8 mouse cellular contexts compared by ENCODE assay signal in the genomic region with DNA sequence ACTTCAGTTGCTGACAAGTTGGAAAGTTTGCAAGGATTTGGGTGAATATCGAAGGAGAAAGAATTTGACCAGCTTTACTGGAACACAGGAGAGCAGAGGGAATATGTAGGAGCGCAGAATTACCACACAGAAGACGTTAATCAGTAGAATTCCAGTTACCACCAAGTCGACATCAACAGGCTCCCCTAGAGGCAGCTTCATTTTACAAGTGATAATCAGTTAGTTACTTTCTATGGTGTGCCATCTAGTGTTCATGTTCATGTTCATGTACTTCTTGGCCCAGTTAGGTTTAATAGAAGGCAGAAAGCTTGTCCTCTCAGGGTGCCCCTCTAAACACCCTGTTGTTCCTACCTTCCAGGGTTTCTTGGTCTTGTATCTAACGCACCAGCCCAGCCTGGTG. TPM values are rescaled to one million over a fixed set of nuclear protein-coding genes. Genes with fewer than 3 reads are reported as not detected.
DNase-seq lines count a peak whose midpoint lies in the region; ATAC-seq and TF ChIP-seq lines count a peak whose summit lies in the region.

No protein-coding gene starts in this region.

- DNase-seq in heart, adult 9 months (ENCODE audit: low spot score in 2 of 2) = peak; percentile 24 to 32
- DNase-seq in heart, postnatal 4 days = no peak
- DNase-seq in CD4-positive helper T cell, adult 2 months (ENCODE audit: low read depth, low spot score) = peak; percentile 45
- peak; percentile 78 for DNase-seq in brain, adult 2 months (ENCODE audit: low read depth, low spot score)
- DNase-seq in lung, postnatal 0 days (ENCODE audit: low spot score) = peak; percentile 91
- no peak for DNase-seq in natural killer cell, adult 2 months (ENCODE audit: low spot score in 2 of 2)
- no peak for DNase-seq in forebrain, embryonic 11.5 days (ENCODE audit: low spot score)
- DNase-seq in left cerebral cortex, adult 18-20 months (ENCODE audit: low spot score in 2 of 2) = no peak

- no peak overlapping the region for H3K27ac ChIP-seq in lung, postnatal 0 days (ENCODE audit: low read length)
- H3K27ac ChIP-seq in forebrain, embryonic 11.5 days (ENCODE audit: low read depth, low read length) = no peak overlapping the region

- no peak overlapping the region for H3K4me3 ChIP-seq in lung, postnatal 0 days (ENCODE audit: low read depth, low read length)
- no peak overlapping the region for H3K4me3 ChIP-seq in forebrain, embryonic 11.5 days (ENCODE audit: low read depth, low read length)

- TF ChIP-seq CTCF in lung, postnatal 0 days (IDR thresholded peaks at IDR 0.05) = peak; percentile 90

- no peaks in the 10 kb centered on the region for H3K4me1 ChIP-seq in lung, postnatal 0 days (ENCODE audit: insufficient read depth, low read depth, low read length)
- no peaks in the 10 kb centered on the region for H3K4me1 ChIP-seq in forebrain, embryonic 11.5 days (replicated peaks; ENCODE audit: control insufficient read depth, insufficient read depth, low read length)

- no peak overlapping the region for H3K4me2 ChIP-seq in lung, postnatal 0 days (replicated peaks; ENCODE audit: low read depth, low read length)
- H3K4me2 ChIP-seq in forebrain, embryonic 11.5 days (ENCODE audit: low read depth, low read length, severe bottlenecking) = no peak overlapping the region

- H3K9ac ChIP-seq in lung, postnatal 0 days (replicated peaks; ENCODE audit: low read depth) = no peak overlapping the region
- no peak overlapping the region for H3K9ac ChIP-seq in forebrain, embryonic 11.5 days (ENCODE audit: low read length)

- no peak for TF ChIP-seq EP300 in lung, postnatal 0 days (IDR thresholded peaks at IDR 0.05)

- ATAC-seq in lung, postnatal 0 days = peak; percentile 65
- no peak for ATAC-seq in forebrain, embryonic 11.5 days (replicated peaks; ENCODE audit: low FRiP score)

- WGBS in lung, postnatal 0 days = 35% methylated on average over 5 of the region's 5 CpGs
- whole genome bisulfite sequencing in forebrain, embryonic 11.5 days = 66% methylated on average over 5 of the region's 5 CpGs

- H3K36me3 ChIP-seq in lung, postnatal 0 days (ENCODE audit: insufficient read depth, low read length) = no peaks in the 10 kb centered on the region
- no peaks in the 10 kb centered on the region for H3K36me3 ChIP-seq in forebrain, embryonic 11.5 days (ENCODE audit: control insufficient read depth, insufficient read depth, low read length)

- no peaks in the 10 kb centered on the region for H3K27me3 ChIP-seq in lung, postnatal 0 days (replicated peaks; ENCODE audit: insufficient read depth, low read length)
- no peaks in the 10 kb centered on the region for H3K27me3 ChIP-seq in forebrain, embryonic 11.5 days (ENCODE audit: control insufficient read depth, insufficient read depth, low read length)

- H3K9me3 ChIP-seq in lung, postnatal 0 days (ENCODE audit: low read length) = no peaks in the 10 kb centered on the region
- H3K9me3 ChIP-seq in forebrain, embryonic 11.5 days (ENCODE audit: control insufficient read depth, low read length) = no peaks in the 10 kb centered on the region

RNA-seq across cellular contexts. Expression of gene Stom, which starts 12.4 kb away (rescaled TPM):
- 10 to 100 TPM; 48.1 to 52.2 TPM for total RNA-seq in heart, postnatal 4 days (2021)
- 76.9 and 86.2 TPM in 2 replicates for polyA plus RNA-seq in lung, postnatal 0 days (2015; fragmentation: Nextera tagmentation; extraction: Ambion mirVana)
- polyA plus RNA-seq in forebrain, embryonic 11.5 days (2014; fragmentation: Nextera tagmentation; extraction: Ambion mirVana) = 10.6 and 13.0 TPM in 2 replicates
- 1 to 10 TPM; 7.3 to 8.6 TPM for total RNA-seq in left cerebral cortex, adult 18-20 months (2021)

RNA-seq across cellular contexts. Expression of gene 4930568D16Rik, which starts 18.3 kb away (rescaled TPM):
- not detected for total RNA-seq in heart, postnatal 4 days (2021)
- polyA plus RNA-seq in lung, postnatal 0 days (2015; fragmentation: Nextera tagmentation; extraction: Ambion mirVana) = not detected in 2 replicates
- not detected in 2 replicates for polyA plus RNA-seq in forebrain, embryonic 11.5 days (2014; fragmentation: Nextera tagmentation; extraction: Ambion mirVana)
- not detected for total RNA-seq in left cerebral cortex, adult 18-20 months (2021)

RNA-seq across cellular contexts. Expression of gene 4930402F06Rik, which starts 47.8 kb away (rescaled TPM):
- total RNA-seq in heart, postnatal 4 days (2021) = not detected
- not detected in 2 replicates for polyA plus RNA-seq in lung, postnatal 0 days (2015; fragmentation: Nextera tagmentation; extraction: Ambion mirVana)
- polyA plus RNA-seq in forebrain, embryonic 11.5 days (2014; fragmentation: Nextera tagmentation; extraction: Ambion mirVana) = not detected in 2 replicates
- total RNA-seq in left cerebral cortex, adult 18-20 months (2021) = not detected

Comparison
In these comparisons a context has a peak if more than half of its experiments do, and no peak if none do; other contexts are left out.
1. DNase-seq: peak in heart, adult 9 months (2 of 2), CD4-positive helper T cell, adult 2 months (single experiment), brain, adult 2 months (single experiment) and lung, postnatal 0 days (single experiment); none in heart, postnatal 4 days (single experiment), natural killer cell, adult 2 months (0 of 2), forebrain, embryonic 11.5 days (single experiment) and left cerebral cortex, adult 18-20 months (0 of 2).
2. RNA of gene Stom, which starts 12.4 kb away (total RNA-seq): 48.1 to 52.2 TPM in heart, postnatal 4 days; 7.3 to 8.6 TPM in left cerebral cortex, adult 18-20 months; every median in the first group is over 4 times any median in the second.